Mouse (Mus musculus) Patski (cell line): ENCODE measurements around the gene Mal. TPM values are rescaled to one million over a fixed set of nuclear protein-coding genes. Genes with fewer than 3 reads are reported as not detected.

Source experiments
- ATAC-seq: fragments of 100-300 bp; one replicate; pipeline ENCODE4 v1.8.0; 2021
- CTCF ChIA-PET: fragments of 350-600 bp; sonication (Branson Sonifier 250); formaldehyde crosslinking; loops from one replicate; lab custom pipeline; 2022; ENCODE audit warnings: inconsistent platforms; lab: Charles Lee
- POLR2A ChIA-PET: fragments of 350-600 bp; sonication (Branson Sonifier 250); formaldehyde crosslinking; loops from one replicate; lab custom pipeline; 2022; ENCODE audit warnings: antibody characterized with exemption, inconsistent platforms; lab: Charles Lee
- DNase-seq: peaks from one replicate; pipeline ENCODE4 v3.0.0-alpha.2; 2011; ENCODE audit warnings: low read depth, low spot score
- H3K27me3 ChIP-seq: fragments of 371-371 bp; one replicate; pipeline ENCODE4 v1.5.1; 2021
- CTCF ChIP-seq: fragments of 100-300 bp; IDR thresholded peaks from one replicate; pipeline ENCODE4 v1.5.1; 2021
- in situ Hi-C: fragments of 300-500 bp; cut with MboI; formaldehyde crosslinking; loops from 3 replicates; pipeline ENCODE4 v1.11.1; 2018; ENCODE audit warnings: low pct_unique_long_range_greater_than_20kb, mixed read lengths
- polyA plus RNA-seq: library from polyadenylated mRNA; unstranded; gene quantifications from one replicate; pipeline ENCODE4 v1.2.3, GENCODE M21; 2021

Mal gene
- polyA plus RNA-seq = 1.1 TPM

GRCm38 (mm10) chr2:127656086-127656720, at the start of gene Mal:
Mal (minus strand) TSS chr2:127656695.
- CTCF ChIA-PET = interaction anchor here (1.0 to 1.3 kb wide), 2 partner anchors 9 to 26 kb away, joined by 3 to 4 read pairs; no protein-coding TSS in a partner anchor
- POLR2A ChIA-PET = no interaction called here
- TF ChIP-seq CTCF = no peak
- H3K27me3 ChIP-seq = peaks cover 5% of the 10 kb centered on the region
- no peak for ATAC-seq
- DNase-seq = no peak
- in situ Hi-C loops = no loop called here

DNA sequence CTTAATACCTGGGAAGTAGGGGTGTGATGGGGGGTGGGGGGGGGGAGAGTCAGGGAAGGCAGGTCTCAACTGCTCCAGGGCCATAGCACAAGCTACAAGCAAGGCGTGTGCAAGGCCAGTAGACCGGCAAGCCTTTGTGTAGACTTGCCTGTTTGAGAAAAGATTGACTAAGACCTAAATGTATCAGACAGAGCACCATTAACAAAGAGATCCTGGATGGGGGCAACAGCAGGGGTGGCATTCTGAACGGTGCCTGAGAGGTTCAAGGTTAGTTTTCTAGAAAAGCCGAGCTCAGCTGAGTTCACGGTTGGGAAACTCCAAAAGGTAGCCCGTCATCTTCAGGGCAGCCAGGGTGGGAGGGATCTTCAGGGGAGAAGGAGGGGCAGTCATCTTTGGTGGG, 48.8 kb upstream of the Mal start:
- no peak for ATAC-seq
- no peak for TF ChIP-seq CTCF
- H3K27me3 ChIP-seq = no peaks in the 10 kb centered on the region
- CTCF ChIA-PET = no interaction called here
- in situ Hi-C loops = no loop called here
- POLR2A ChIA-PET = no interaction called here
- no peak for DNase-seq

GRCm38 (mm10) chr2:127689239-127689638, 32.7 kb upstream of the Mal start:
- DNase-seq = no peak
- ChIA-PET POLR2A (no interaction called here), CTCF (no interaction called here)
- no peak for TF ChIP-seq CTCF
- peaks cover 39% of the 10 kb centered on the region for H3K27me3 ChIP-seq
- no peak for ATAC-seq
- in situ Hi-C loops = loop anchor here (10.0 kb wide), 1 partner anchor 184 kb away; no protein-coding TSS in a partner anchor

GRCm38 (mm10) chr2:127683687-127684331, 27.3 kb upstream of the Mal start:
- ChIA-PET CTCF (interaction anchor here (0.6 to 1.3 kb wide), 11 partner anchors 12 to 411 kb away, joined by 3 to 12 read pairs (median 4); no protein-coding TSS in a partner anchor), POLR2A (interaction anchor here (0.6 kb wide), 1 partner anchor 147 kb away, joined by 3 read pairs; no protein-coding TSS in a partner anchor)
- H3K27me3 ChIP-seq = peaks cover 18% of the 10 kb centered on the region
- peak; percentile 17 for DNase-seq
- peak; percentile 88 for TF ChIP-seq CTCF
- in situ Hi-C loops = loop anchor here (5.0 to 10.0 kb wide), 2 partner anchors 77 to 179 kb away; no protein-coding TSS in a partner anchor
- no peak for ATAC-seq

GRCm38 (mm10) chr2:127667843-127668506, 11.5 kb upstream of the Mal start:
- peaks cover 4% of the 10 kb centered on the region for H3K27me3 ChIP-seq
- POLR2A ChIA-PET = no interaction called here
- CTCF ChIA-PET = interaction anchor here (0.9 kb wide), 1 partner anchor 60 kb away, joined by 4 read pairs; no protein-coding TSS in a partner anchor
- ATAC-seq (no peak), DNase-seq (no peak)
- peak; percentile 54 for TF ChIP-seq CTCF
- in situ Hi-C loops = no loop called here

- H3K27me3 ChIP-seq = peaks cover 4% of the 10 kb centered on the region
- DNase-seq = no peak
- TF ChIP-seq CTCF = no peak
- ATAC-seq = no peak
- in situ Hi-C loops = no loop called here
- ChIA-PET POLR2A (no interaction called here), CTCF (no interaction called here)
Observed at GRCm38 (mm10) chr2:127667015-127667414, 10.5 kb upstream of the Mal start.

GRCm38 (mm10) chr2:127662708-127663107, 6.2 kb upstream of the Mal start:
- ATAC-seq (no peak), DNase-seq (no peak)
- no peak for TF ChIP-seq CTCF
- POLR2A ChIA-PET = no interaction called here
- CTCF ChIA-PET = no interaction called here
- in situ Hi-C loops = no loop called here
- no peaks in the 10 kb centered on the region for H3K27me3 ChIP-seq

GRCm38 (mm10) chr2:127655419-127655818, 1.1 kb downstream of the Mal start:
- TF ChIP-seq CTCF = no peak
- ChIA-PET POLR2A (no interaction called here), CTCF (interaction anchor here (1.0 to 1.3 kb wide), 2 partner anchors 8 to 27 kb away, joined by 3 to 4 read pairs; no protein-coding TSS in a partner anchor)
- in situ Hi-C loops = no loop called here
- DNase-seq = no peak
- peaks cover 5% of the 10 kb centered on the region for H3K27me3 ChIP-seq
- ATAC-seq = no peak

GRCm38 (mm10) chr2:127654786-127655185, 1.7 kb downstream of the Mal start:
- POLR2A ChIA-PET = no interaction called here
- no peak for TF ChIP-seq CTCF
- in situ Hi-C loops = no loop called here
- CTCF ChIA-PET = no interaction called here
- no peak for DNase-seq
- peaks cover 5% of the 10 kb centered on the region for H3K27me3 ChIP-seq
- no peak for ATAC-seq

- H3K27me3 ChIP-seq = peaks cover 5% of the 10 kb centered on the region
- CTCF ChIA-PET = no interaction called here
- POLR2A ChIA-PET = no interaction called here
- no peak for ATAC-seq
- in situ Hi-C loops = no loop called here
- TF ChIP-seq CTCF = no peak
- no peak for DNase-seq
Observed at GRCm38 (mm10) chr2:127652805-127653204, 3.7 kb downstream of the Mal start.
